Mouse (Mus musculus) testis, adult 2 months (tissue): Measurements from ENCODE around the gene Smim13.

ENCODE experiments used
- CTCF ChIP-seq: fragments of 200-500 bp; IDR thresholded peaks from 2 replicates; pipeline ENCODE4 v1.5.1; 2012; ENCODE audit warnings: low read depth, mild to moderate bottlenecking, inconsistent platforms, low read length, moderate library complexity; ENCODE audit not compliant: control insufficient read depth, insufficient read depth, insufficient replicate concordance
- POLR2A ChIP-seq: fragments of 200-500 bp; IDR thresholded peaks from 2 replicates; pipeline ENCODE4 v1.6.1; 2012; ENCODE audit warnings: low read depth, mild to moderate bottlenecking, inconsistent platforms, low read length, moderate library complexity; ENCODE audit not compliant: control insufficient read depth

DNA sequence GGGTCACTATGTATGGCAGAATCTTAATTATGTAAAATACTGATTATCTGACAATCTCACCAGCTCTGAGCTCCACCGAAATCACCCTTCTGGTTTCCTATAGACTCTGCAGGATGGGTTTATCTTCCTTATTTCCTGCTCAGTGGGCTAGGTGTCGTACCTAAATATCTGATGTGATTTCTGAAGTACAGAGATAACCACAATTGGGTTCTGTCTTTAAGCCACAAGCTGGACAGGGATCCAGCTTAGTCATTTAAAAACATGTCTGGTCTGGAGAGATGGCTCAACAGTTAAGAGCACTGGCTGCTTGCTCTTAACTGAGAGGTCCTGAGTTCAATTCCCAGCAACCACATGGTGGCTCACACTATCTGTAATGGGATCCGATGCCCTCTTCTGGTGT lies 7.3 kb downstream of the Smim13 start:
- TF ChIP-seq CTCF (no peak), POLR2A (no peak)
